Mouse (Mus musculus): ENCODE measurements around the gene Ptprd.

The Ptprd gene

DNA sequence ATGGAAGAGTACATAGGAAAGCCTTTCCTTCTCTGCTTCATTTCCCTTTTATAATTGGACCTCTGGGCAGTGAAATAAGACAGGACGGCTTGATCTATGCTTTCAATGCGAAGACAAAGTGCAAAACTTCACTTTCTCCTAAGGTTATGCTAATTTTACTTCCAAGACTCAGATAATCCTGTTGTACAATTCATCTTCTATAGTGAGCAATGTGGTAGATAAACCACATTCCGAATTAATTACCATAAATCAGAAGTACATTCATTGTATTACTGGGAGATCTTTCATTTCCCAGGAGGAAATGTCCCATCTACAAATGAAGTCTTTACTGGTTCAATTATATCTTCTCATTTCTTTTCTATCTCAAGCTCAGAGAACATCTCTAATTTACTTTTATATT, 1346.2 kb downstream of the Ptprd start:
- no peak for DNase-seq

- no peak for DNase-seq
Observed at GRCm38 (mm10) chr4:76846265-76846664, 1365.5 kb downstream of the Ptprd start.

- no peak for DNase-seq
Observed at GRCm38 (mm10) chr4:76839016-76839415, 1372.7 kb downstream of the Ptprd start.

GRCm38 (mm10) chr4:76812138-76812537, 1399.6 kb downstream of the Ptprd start:
- no peak for DNase-seq

DNA sequence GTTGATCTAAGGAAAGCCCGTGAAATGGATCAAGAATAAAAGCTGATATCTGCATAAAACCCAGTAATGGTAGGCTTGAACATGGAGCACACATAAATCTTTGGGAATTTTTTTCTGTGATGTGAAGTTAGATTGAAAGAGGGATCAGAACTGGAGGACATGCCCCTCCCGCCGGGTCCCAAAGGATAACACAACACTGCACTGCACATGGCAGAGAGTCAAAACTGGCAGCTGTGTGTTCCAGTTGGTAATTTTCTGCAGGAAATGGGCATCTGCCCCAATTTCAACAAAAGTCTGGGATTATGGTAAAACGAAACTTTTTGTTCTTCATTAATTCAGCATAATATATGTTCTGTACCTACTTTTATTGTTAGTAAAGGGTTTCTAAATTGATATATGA, 1409.1 kb downstream of the Ptprd start:
- no peak for DNase-seq

- no peak for DNase-seq
Observed at GRCm38 (mm10) chr4:76798010-76799007, 1413.5 kb downstream of the Ptprd start.

- no peak for DNase-seq
Observed at GRCm38 (mm10) chr4:76785389-76785788, 1426.4 kb downstream of the Ptprd start.

DNA sequence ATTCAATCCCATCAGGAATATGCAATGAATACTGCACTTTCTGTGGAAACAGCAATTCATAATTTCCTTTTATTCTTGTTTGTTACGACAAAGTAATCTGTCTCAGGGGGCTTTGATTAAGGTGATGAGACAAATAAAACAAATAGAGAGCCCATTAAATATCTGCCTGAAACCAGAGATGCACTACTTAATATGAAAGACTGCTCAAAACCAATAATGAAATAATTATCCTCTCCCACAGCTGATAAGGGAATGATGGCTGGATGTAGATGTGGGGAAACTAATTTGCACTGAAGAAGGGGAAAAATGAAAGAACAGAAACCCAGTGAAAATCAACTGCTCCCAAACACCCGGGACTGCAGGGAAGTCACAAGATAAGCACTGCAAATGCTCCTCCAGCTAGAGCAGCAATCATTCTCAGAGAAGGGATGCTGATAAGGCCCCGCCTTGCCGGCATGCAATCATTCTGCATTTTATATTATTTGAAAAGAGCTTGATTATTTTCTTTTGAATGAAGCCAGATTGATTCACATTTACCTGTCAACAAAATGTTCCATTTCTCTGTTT, 1432.1 kb downstream of the Ptprd start:
- no peak for DNase-seq

GRCm38 (mm10) chr4:76766918-76767317, 1444.8 kb downstream of the Ptprd start:
- DNase-seq: no peak

GRCm38 (mm10) chr4:76766429-76766828, 1445.3 kb downstream of the Ptprd start:
- no peak for DNase-seq

DNA sequence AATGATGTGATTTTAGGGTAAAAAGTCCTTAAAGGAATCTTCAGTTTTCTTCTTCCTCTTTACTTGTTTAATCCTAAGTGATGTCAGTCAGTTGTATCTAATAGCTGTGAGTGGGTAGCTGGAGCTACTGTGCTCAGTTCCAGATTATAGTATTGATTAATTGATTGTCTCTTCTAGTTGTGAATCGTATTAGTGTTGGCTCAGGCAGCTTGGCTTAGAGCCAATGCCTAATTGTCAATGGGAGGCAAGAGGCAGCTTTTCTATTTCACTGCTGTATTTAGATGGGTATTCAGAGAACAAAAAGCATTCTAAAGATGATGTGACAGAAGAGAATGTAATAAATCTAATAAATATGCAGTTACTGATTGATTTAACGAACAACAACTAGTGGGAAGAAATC, 1461.1 kb downstream of the Ptprd start:
- DNase-seq: no peak

- DNase-seq: no peak
Observed at GRCm38 (mm10) chr4:76735831-76736230, 1475.9 kb downstream of the Ptprd start.

DNA sequence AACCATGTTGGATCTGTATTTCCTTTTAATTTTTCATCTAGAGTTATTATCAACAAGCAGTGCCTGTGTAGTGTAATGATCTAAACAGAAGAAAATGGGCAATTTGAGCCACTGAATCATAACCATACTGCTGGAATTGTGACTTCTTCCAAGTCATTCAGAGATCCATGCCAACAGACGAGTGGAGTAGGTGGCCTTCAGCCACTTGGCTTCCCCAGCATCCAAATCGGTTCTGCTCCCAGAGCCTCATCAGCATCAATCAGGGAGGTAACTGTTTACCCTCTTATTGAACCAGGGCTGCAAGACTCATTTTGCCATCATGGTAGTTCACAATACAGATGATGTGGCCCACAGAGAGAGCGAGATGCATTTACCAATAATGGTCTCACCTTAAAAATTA, 1536.0 kb downstream of the Ptprd start:
- no peak for DNase-seq

- no peak for DNase-seq
Observed at GRCm38 (mm10) chr4:76673224-76673623, 1538.5 kb downstream of the Ptprd start.

DNA sequence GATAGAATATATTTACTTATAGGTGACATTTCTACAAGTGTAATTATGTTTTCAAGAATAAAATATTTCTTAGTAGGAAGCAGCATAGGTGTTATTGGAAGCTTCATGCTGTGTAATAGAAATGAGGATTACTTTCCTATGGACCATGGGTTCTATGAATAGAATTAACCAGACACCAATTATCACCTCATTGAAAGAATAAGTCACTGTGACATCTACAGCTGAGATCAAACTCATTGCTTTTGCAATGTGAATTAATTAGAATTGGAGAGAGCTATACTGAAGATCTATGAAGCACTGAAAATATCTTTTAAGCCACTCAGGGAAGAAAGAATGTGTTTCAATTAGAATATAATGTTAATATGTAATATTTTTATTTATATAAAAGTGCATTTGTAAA, 1539.1 kb downstream of the Ptprd start:
- DNase-seq: no peak

- DNase-seq: no peak
Observed at GRCm38 (mm10) chr4:76661725-76662124, 1550.0 kb downstream of the Ptprd start.

GRCm38 (mm10) chr4:76660146-76660545, 1551.6 kb downstream of the Ptprd start:
- DNase-seq: no peak

DNA sequence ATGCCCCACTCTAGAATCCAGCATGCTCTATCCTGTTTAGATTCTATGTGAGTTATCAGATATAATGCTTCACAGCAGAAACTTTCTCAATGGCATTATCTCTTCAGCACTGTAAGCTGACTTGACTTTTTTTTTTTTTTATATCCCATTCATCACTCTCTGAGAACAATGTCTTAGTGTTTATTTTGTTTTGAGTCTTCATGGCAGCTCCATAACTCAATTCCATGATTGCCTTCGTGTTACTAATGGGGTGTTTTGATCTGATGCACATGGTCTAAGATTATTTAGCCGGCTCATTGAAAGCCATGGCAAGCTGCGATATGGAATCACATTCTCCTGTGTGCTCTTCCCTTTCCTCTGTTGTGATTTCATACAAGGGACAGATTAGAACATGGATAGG, 1555.0 kb downstream of the Ptprd start:
- no peak for DNase-seq

DNA sequence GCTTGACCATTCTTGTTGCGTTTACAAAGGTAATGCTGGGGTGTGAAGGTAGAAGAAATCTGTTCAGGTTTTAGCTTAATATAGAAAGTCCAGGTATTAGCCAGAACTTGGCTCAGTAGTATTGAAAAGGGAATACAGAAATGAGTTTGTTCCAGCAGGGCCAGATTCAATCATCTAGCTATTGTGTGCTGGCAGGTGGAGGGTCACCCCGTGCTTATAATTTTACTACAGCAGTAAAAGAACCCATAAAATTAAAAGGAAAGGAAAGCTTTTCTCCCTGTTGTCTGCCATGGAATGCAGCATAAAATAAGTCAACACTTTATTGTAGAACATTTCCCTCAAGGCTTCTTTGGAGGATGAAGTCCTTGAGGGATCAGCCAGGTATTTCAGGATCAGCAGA, 1558.8 kb downstream of the Ptprd start:
- no peak for DNase-seq

GRCm38 (mm10) chr4:76621740-76622139, 1590.0 kb downstream of the Ptprd start:
- DNase-seq: no peak

GRCm38 (mm10) chr4:76616614-76617013, 1595.1 kb downstream of the Ptprd start:
- DNase-seq: no peak

- DNase-seq: no peak
Observed at GRCm38 (mm10) chr4:76608246-76608645, 1603.5 kb downstream of the Ptprd start.

DNA sequence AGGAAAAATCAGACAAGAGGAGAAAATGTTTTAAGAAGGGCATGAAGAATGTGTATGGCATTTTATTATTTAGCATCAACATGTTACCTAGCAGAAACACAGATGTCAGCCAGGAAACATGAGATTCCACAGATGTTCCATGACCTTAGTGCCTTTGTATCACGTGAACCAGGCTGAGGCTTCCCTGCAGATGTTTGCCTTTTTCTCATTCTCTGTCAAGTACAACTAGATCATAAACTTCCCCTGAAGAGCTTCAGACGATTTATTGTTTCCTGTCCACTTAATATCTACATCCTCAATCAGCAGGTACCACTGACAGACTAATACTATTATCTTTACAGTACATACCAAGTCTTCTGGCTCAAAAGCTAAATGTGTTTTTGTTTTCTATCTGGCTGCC, 1605.0 kb downstream of the Ptprd start:
- no peak for DNase-seq

DNA sequence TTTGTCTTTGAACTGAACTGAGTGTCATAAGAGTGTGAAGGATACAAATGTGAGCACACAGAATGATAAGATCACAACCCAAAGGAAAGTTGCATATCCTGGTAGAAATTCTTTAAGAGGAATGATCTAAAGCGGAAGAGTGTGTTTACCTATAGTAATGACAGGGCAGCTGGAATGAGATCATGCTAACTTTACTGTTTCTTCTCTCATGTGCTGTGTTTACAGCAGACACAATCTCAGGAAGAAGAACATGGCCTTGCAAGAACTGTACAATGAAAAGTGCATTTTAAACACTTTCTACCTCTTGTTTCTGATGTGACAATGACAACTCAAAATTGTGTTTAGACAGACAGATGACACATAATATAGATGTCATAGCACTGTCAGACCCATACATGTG, 1621.0 kb downstream of the Ptprd start:
- no peak for DNase-seq

All from thymus, postnatal 36 days (tissue).